Mouse (Mus musculus): ENCODE measurements around the gene Ctsz. TPM values are rescaled to one million over a fixed set of nuclear protein-coding genes. Genes with fewer than 3 reads are reported as not detected.

The Ctsz gene
- total RNA-seq, 2 experiments from 2014 or later: 33.8 to 43.2 TPM

- no peak for ATAC-seq (replicated peaks; ENCODE audit: low FRiP score, poor library complexity, severe bottlenecking)
Measured at GRCm38 (mm10) chr2:174400396-174400795, 38.4 kb downstream of the Ctsz start.

- no peak for ATAC-seq (replicated peaks; ENCODE audit: low FRiP score, poor library complexity, severe bottlenecking)
Measured at GRCm38 (mm10) chr2:174397881-174398280, 41.0 kb downstream of the Ctsz start.

DNA sequence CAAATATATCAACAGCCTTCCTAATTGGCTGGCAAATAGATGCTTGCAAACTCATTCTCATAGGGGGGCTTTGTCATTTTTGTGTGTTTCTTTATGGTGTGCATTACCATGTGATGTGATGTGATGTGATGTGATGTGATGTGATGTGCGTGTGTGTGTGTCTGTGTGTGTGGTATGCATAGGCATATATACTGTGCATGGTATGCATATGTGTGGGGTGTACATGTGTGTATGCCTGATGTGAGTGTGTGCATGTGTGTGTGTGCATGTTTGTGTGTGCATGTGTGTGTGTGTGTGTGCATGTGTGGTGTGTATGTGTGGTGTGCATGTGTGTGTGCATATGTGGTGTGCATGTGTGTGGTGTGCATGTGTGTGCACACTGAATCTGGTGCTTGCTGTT is 41.8 kb downstream of the Ctsz start:
- no peak for ATAC-seq (replicated peaks; ENCODE audit: low FRiP score, poor library complexity, severe bottlenecking)

DNA sequence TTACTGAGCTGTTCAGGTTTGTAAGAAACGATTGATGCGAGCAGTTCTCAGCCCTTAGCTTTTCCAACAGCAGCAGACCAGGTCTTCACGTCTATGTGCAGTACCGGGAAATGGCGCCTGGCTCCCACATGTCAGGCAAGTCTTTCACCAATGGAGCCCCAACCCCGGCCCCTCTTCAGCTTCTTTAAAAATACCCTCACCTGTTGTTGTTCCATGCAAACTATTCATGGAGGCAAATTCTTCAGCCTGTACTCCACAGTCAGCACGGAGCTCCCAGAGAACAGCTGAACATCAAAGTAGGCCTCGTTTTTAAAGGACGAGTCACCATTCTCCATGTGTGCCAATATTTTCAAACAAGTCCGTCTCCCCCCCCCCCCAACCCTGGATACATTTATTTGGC is 42.2 kb downstream of the Ctsz start:
- ATAC-seq (replicated peaks; ENCODE audit: low FRiP score, poor library complexity, severe bottlenecking): no peak

DNA sequence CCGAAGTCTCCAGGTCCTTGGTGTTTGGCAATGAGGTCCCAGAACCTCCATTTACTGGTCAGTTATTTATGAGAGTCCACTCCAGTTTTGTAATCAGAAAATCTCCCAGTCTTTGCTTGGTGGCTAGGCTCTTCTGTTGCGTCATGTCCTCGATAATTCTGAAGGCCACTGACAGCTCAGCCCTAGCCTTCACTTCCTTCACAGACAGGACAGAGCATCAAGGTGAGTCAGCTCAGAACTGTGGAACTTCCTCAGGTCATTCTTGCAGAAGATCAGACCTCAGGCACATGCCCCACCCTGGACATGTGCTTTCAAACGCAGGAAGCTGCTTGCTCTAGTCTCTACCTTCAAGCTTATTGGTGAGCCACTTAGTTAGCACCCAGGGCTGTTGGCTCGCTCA is 45.5 kb downstream of the Ctsz start:
- ATAC-seq (replicated peaks; ENCODE audit: low FRiP score, poor library complexity, severe bottlenecking): no peak

DNA sequence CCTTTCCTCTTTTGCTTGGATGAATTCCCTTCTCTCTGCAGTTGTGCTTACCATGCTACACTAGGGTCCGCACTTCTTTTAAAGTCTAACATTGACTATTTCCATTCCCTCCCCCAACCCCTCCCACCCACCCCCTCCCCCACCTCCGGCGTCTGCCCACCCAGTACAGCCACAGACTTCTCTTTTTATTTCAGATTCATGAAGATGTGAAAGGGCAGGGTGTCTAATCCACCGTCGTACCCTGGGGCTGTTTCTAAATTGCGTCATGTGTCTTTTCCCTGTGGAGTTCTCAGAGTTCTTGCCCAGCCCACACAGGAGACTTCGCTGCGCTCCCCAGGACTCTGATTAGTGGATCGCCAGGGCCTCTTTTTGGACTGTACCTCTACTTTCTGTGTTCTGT is 46.3 kb downstream of the Ctsz start:
- no peak for ATAC-seq (replicated peaks; ENCODE audit: low FRiP score, poor library complexity, severe bottlenecking)

DNA sequence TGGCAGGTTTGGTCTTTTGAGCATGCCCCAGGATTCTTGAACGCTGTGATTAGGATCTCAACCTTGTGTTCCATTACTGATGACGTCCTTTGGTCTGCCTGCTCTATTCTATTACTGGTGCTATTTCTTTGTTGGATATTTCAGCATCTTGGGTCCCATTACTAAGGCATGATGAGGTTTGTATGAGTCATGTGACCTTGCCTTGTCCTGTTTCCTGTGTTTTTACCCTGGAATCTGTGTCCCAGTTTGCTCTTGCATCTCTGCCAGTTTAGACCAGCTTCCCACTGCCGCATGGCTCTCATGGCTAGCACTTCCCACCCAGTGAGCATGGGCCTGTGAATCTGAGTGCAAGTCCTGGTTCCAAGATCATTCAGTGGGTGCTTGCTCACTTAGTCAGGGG is 46.9 kb downstream of the Ctsz start:
- no peak for ATAC-seq (replicated peaks; ENCODE audit: low FRiP score, poor library complexity, severe bottlenecking)

- no peak for ATAC-seq (replicated peaks; ENCODE audit: low FRiP score, poor library complexity, severe bottlenecking)
Measured at GRCm38 (mm10) chr2:174381021-174381420, 57.8 kb downstream of the Ctsz start.

Other genes starting within 250 kb of the Ctsz start
- gene Gnas, start 154.7 kb downstream of the Ctsz start, total RNA-seq (2015; ENCODE audit: low replicate concordance): 338 and 377 TPM in 2 replicates
- 196 and 201 TPM in 2 replicates for gene Gnas, start 154.7 kb downstream of the Ctsz start, total RNA-seq (2017; ENCODE audit: low replicate concordance)
- not detected in 2 replicates for gene Gm20721, start 92.3 kb downstream of the Ctsz start, total RNA-seq (2015; ENCODE audit: low replicate concordance)
- gene Gm20721, start 92.3 kb downstream of the Ctsz start, total RNA-seq (2017; ENCODE audit: low replicate concordance): 0.61 and 11.9 TPM in 2 replicates
- 88.0 and 149 TPM in 2 replicates for gene Nelfcd, start 23.2 kb downstream of the Ctsz start, total RNA-seq (2015; ENCODE audit: low replicate concordance)
- gene Nelfcd, start 23.2 kb downstream of the Ctsz start, total RNA-seq (2017; ENCODE audit: low replicate concordance): 77.8 and 90.2 TPM in 2 replicates
- gene Tubb1, start 11.7 kb upstream of the Ctsz start, total RNA-seq (2015; ENCODE audit: low replicate concordance): 5.4 TPM in 1 of 2 replicates, not detected in the other
- gene Tubb1, start 11.7 kb upstream of the Ctsz start, total RNA-seq (2017; ENCODE audit: low replicate concordance): 2.0 and 2.3 TPM in 2 replicates
- 201 and 204 TPM in 2 replicates for gene Atp5e, start 25.1 kb upstream of the Ctsz start, total RNA-seq (2015; ENCODE audit: low replicate concordance)
- gene Atp5e, start 25.1 kb upstream of the Ctsz start, total RNA-seq (2017; ENCODE audit: low replicate concordance): 130 and 183 TPM in 2 replicates
- 43.6 and 51.5 TPM in 2 replicates for gene Prelid3b, start 34.0 kb upstream of the Ctsz start, total RNA-seq (2015; ENCODE audit: low replicate concordance)
- 86.8 and 131 TPM in 2 replicates for gene Prelid3b, start 34.0 kb upstream of the Ctsz start, total RNA-seq (2017; ENCODE audit: low replicate concordance)
- 0.84 and 1.4 TPM in 2 replicates for gene Zfp831, start 204.5 kb upstream of the Ctsz start, total RNA-seq (2015; ENCODE audit: low replicate concordance)
- gene Zfp831, start 204.5 kb upstream of the Ctsz start, total RNA-seq (2017; ENCODE audit: low replicate concordance): 1.0 and 1.2 TPM in 2 replicates

Measured in erythroid progenitor cell, adult 5-6 weeks (primary cell).